Mouse (Mus musculus) G1E-ER4 (cell line): Measurements from ENCODE around the gene Sbno1. TPM values are rescaled to one million over a fixed set of nuclear protein-coding genes. Genes with fewer than 3 reads are reported as not detected.
A peak's percentile ranks its signal among the peaks of the same experiment; 100 is the strongest.
"Not testable (repeated sequence)": the region's sequence is repeated elsewhere in the genome, so short reads cannot be mapped to it uniquely, and the experiment has no call there.

Experiments used
- GATA1 ChIP-seq: IDR thresholded peaks from one replicate; pipeline ENCODE4 v1.8.0; 2012; ENCODE audit warnings: low read length, inconsistent platforms
- polyA plus RNA-seq: library from polyadenylated mRNA; stranded (reverse); fragments of >175 nt; gene quantifications from 2 replicates; pipeline ENCODE4 v1.2.3, GENCODE M21; 2012

The Sbno1 gene
- polyA plus RNA-seq, 1 experiment: 29.8 TPM

GRCm38 (mm10) chr5:124421786-124422185 lies 4.0 kb downstream of the Sbno1 start:
- TF ChIP-seq GATA1: no peak

- peak; percentile 84 for TF ChIP-seq GATA1
Measured at GRCm38 (mm10) chr5:124418903-124419302, 6.9 kb downstream of the Sbno1 start.

GRCm38 (mm10) chr5:124412163-124412562 lies 13.6 kb downstream of the Sbno1 start:
- TF ChIP-seq GATA1: no peak

- no peak for TF ChIP-seq GATA1
Measured at GRCm38 (mm10) chr5:124410808-124411207, 15.0 kb downstream of the Sbno1 start.

GRCm38 (mm10) chr5:124393726-124394125 lies 32.1 kb downstream of the Sbno1 start:
- TF ChIP-seq GATA1: no peak

GRCm38 (mm10) chr5:124392412-124392811 lies 33.4 kb downstream of the Sbno1 start:
- peak; percentile 69 for TF ChIP-seq GATA1

- TF ChIP-seq GATA1: no peak
Measured at GRCm38 (mm10) chr5:124387932-124388331, 37.9 kb downstream of the Sbno1 start.

- no peak for TF ChIP-seq GATA1
Measured at GRCm38 (mm10) chr5:124380121-124380520, 45.7 kb downstream of the Sbno1 start.

- no peak for TF ChIP-seq GATA1
Measured at GRCm38 (mm10) chr5:124377149-124377548, 48.7 kb downstream of the Sbno1 start.

- no peak for TF ChIP-seq GATA1
Measured at GRCm38 (mm10) chr5:124376401-124376800, 49.4 kb downstream of the Sbno1 start.

- no peak for TF ChIP-seq GATA1
Measured at GRCm38 (mm10) chr5:124374298-124374697, 51.5 kb downstream of the Sbno1 start.

GRCm38 (mm10) chr5:124366721-124367120 lies 59.1 kb downstream of the Sbno1 start:
- no peak for TF ChIP-seq GATA1

- TF ChIP-seq GATA1: no peak
Measured at GRCm38 (mm10) chr5:124365754-124366153, 60.0 kb downstream of the Sbno1 start.

- TF ChIP-seq GATA1: no peak
Measured at GRCm38 (mm10) chr5:124364173-124364918, 61.5 kb downstream of the Sbno1 start.

GRCm38 (mm10) chr5:124362982-124363381 lies 62.8 kb downstream of the Sbno1 start, which contains the start of gene Cdk2ap1:
Cdk2ap1 (minus strand) TSS chr5:124363082.
- not testable (repeated sequence) for TF ChIP-seq GATA1

GRCm38 (mm10) chr5:124359641-124360040 lies 66.2 kb downstream of the Sbno1 start:
- no peak for TF ChIP-seq GATA1

GRCm38 (mm10) chr5:124356695-124357094 lies 69.1 kb downstream of the Sbno1 start:
- TF ChIP-seq GATA1: no peak
